Comparison of ENCODE assay signal across 8 mouse cellular contexts in genomic region chr7:4521231-4522003, GRCm38 (mm10). TPM values are rescaled to one million over a fixed set of nuclear protein-coding genes. Genes with fewer than 3 reads are reported as not detected.
DNase-seq lines count a peak whose midpoint lies in the region; ATAC-seq lines count a peak whose summit lies in the region.

No protein-coding gene starts in this region.

- peak overlapping the region; percentile 18; the same call in 1 of the 2 replicates for H3K9ac ChIP-seq in kidney, embryonic 14.5 days (ENCODE audit: low read depth, low read length)
- H3K9ac ChIP-seq in forebrain, embryonic 15.5 days (replicated peaks): no peak overlapping the region
- 0 out of 2 replicates have a peak overlapping the region, but pooled peaks have one; percentile 22 for H3K9ac ChIP-seq in stomach, embryonic 15.5 days

- DNase-seq in kidney, postnatal 36 days: no peak
- peak; percentile 62 for DNase-seq in limb, embryonic 10.5 days (ENCODE audit: low spot score)
- no peak for DNase-seq in ovary, postnatal 14 days (ENCODE audit: low spot score)
- DNase-seq in cerebellum, postnatal 4 days (ENCODE audit: low spot score in 2 of 2): no peak
- DNase-seq in spleen, postnatal 36 days (ENCODE audit: low spot score in 2 of 2): no peak

- peak overlapping the region; percentile 51 for H3K4me2 ChIP-seq in kidney, embryonic 14.5 days (replicated peaks; ENCODE audit: low read depth, low read length)
- H3K4me2 ChIP-seq in forebrain, embryonic 15.5 days (replicated peaks): peak overlapping the region; percentile 45
- peak overlapping the region; percentile 48 for H3K4me2 ChIP-seq in stomach, embryonic 15.5 days

- no peaks in the 10 kb centered on the region for H3K36me3 ChIP-seq in kidney, embryonic 14.5 days (ENCODE audit: control insufficient read depth, insufficient read depth, low read length)
- no peaks in the 10 kb centered on the region for H3K36me3 ChIP-seq in forebrain, embryonic 15.5 days
- H3K36me3 ChIP-seq in limb, embryonic 10.5 days: no peaks in the 10 kb centered on the region
- H3K36me3 ChIP-seq in stomach, embryonic 15.5 days: no peaks in the 10 kb centered on the region

- peak overlapping the region; percentile 25; the same call in 1 of the 2 replicates for H3K4me3 ChIP-seq in kidney, embryonic 14.5 days (ENCODE audit: low read length)
- H3K4me3 ChIP-seq in forebrain, embryonic 15.5 days: peak overlapping the region; percentile 24
- H3K4me3 ChIP-seq in limb, embryonic 10.5 days: peak overlapping the region; percentile 39
- H3K4me3 ChIP-seq in stomach, embryonic 15.5 days (replicated peaks): peak overlapping the region; percentile 21

- ATAC-seq in kidney, embryonic 14.5 days (ENCODE audit: low FRiP score, low TSS enrichment): 0 out of 2 replicates have a peak, but pooled peaks have one; percentile 13
- no peak for ATAC-seq in forebrain, embryonic 15.5 days (replicated peaks)
- no peak for ATAC-seq in stomach, embryonic 15.5 days (ENCODE audit: insufficient read depth, low FRiP score, low read depth)

- H3K27ac ChIP-seq in kidney, embryonic 14.5 days (ENCODE audit: low read depth, low read length): no peak overlapping the region
- no peak overlapping the region for H3K27ac ChIP-seq in forebrain, embryonic 15.5 days (replicated peaks)
- no peak overlapping the region for H3K27ac ChIP-seq in limb, embryonic 10.5 days
- no peak overlapping the region for H3K27ac ChIP-seq in stomach, embryonic 15.5 days

- WGBS in kidney, embryonic 14.5 days: 32% methylated on average over 31 of the region's 32 CpGs
- 34% methylated on average over 32 of the region's 32 CpGs for WGBS in forebrain, embryonic 15.5 days
- 26% methylated on average over 32 of the region's 32 CpGs for WGBS in limb, embryonic 10.5 days
- 30% methylated on average over 32 of the region's 32 CpGs for WGBS in stomach, embryonic 15.5 days

- H3K4me1 ChIP-seq in kidney, embryonic 14.5 days (ENCODE audit: control insufficient read depth, insufficient read depth, low read length): peaks cover 18% of the 10 kb centered on the region
- peaks cover 13% of the 10 kb centered on the region for H3K4me1 ChIP-seq in forebrain, embryonic 15.5 days
- peaks cover 19% of the 10 kb centered on the region for H3K4me1 ChIP-seq in limb, embryonic 10.5 days
- peaks cover 5% of the 10 kb centered on the region; the same call in 1 of the 2 replicates for H3K4me1 ChIP-seq in stomach, embryonic 15.5 days

- H3K27me3 ChIP-seq in kidney, embryonic 14.5 days (ENCODE audit: control insufficient read depth, insufficient read depth, low read length): no peaks in the 10 kb centered on the region; the same call in 1 of the 2 replicates
- H3K27me3 ChIP-seq in forebrain, embryonic 15.5 days: no peaks in the 10 kb centered on the region
- peaks cover 43% of the 10 kb centered on the region for H3K27me3 ChIP-seq in limb, embryonic 10.5 days (ENCODE audit: low read depth, poor library complexity, severe bottlenecking)
- H3K27me3 ChIP-seq in stomach, embryonic 15.5 days (replicated peaks): no peaks in the 10 kb centered on the region

- H3K9me3 ChIP-seq in kidney, embryonic 14.5 days (ENCODE audit: control insufficient read depth, low read length): no peaks in the 10 kb centered on the region
- H3K9me3 ChIP-seq in forebrain, embryonic 15.5 days: no peaks in the 10 kb centered on the region
- H3K9me3 ChIP-seq in limb, embryonic 10.5 days (replicated peaks): no peaks in the 10 kb centered on the region
- no peaks in the 10 kb centered on the region for H3K9me3 ChIP-seq in stomach, embryonic 15.5 days

RNA-seq across cellular contexts. Expression of gene Tnni3, which starts 2.6 kb away (rescaled TPM):
- 4.9 and 8.1 TPM in 2 replicates for polyA plus RNA-seq in kidney, embryonic 14.5 days (2014; fragmentation: Nextera tagmentation; extraction: Ambion mirVana)
- 1.8 and 1.9 TPM in 2 replicates for polyA plus RNA-seq in forebrain, embryonic 15.5 days (2015; fragmentation: Nextera tagmentation; extraction: Ambion mirVana)
- polyA plus RNA-seq in limb, embryonic 10.5 days (2016; fragmentation: Nextera tagmentation; extraction: Ambion mirVana): 2.6 and 3.1 TPM in 2 replicates
- 5.4 and 6.4 TPM in 2 replicates for polyA plus RNA-seq in stomach, embryonic 15.5 days (2015; fragmentation: Nextera tagmentation; extraction: Ambion mirVana)

RNA-seq across cellular contexts. Expression of gene Tnnt1, which starts 5.2 kb away (rescaled TPM):
- polyA plus RNA-seq in kidney, embryonic 14.5 days (2014; fragmentation: Nextera tagmentation; extraction: Ambion mirVana): 13.4 and 20.6 TPM in 2 replicates
- 2.5 and 2.6 TPM in 2 replicates for polyA plus RNA-seq in forebrain, embryonic 15.5 days (2015; fragmentation: Nextera tagmentation; extraction: Ambion mirVana)
- 4.1 and 15.3 TPM in 2 replicates for polyA plus RNA-seq in limb, embryonic 10.5 days (2016; fragmentation: Nextera tagmentation; extraction: Ambion mirVana)
- 25.5 and 33.1 TPM in 2 replicates for polyA plus RNA-seq in stomach, embryonic 15.5 days (2015; fragmentation: Nextera tagmentation; extraction: Ambion mirVana)

RNA-seq across cellular contexts. Expression of gene Dnaaf3, which starts 10.8 kb away (rescaled TPM):
- 1.3 and 2.4 TPM in 2 replicates for polyA plus RNA-seq in kidney, embryonic 14.5 days (2014; fragmentation: Nextera tagmentation; extraction: Ambion mirVana)
- 1.6 and 1.7 TPM in 2 replicates for polyA plus RNA-seq in forebrain, embryonic 15.5 days (2015; fragmentation: Nextera tagmentation; extraction: Ambion mirVana)
- polyA plus RNA-seq in limb, embryonic 10.5 days (2016; fragmentation: Nextera tagmentation; extraction: Ambion mirVana): 2.1 and 4.2 TPM in 2 replicates
- polyA plus RNA-seq in stomach, embryonic 15.5 days (2015; fragmentation: Nextera tagmentation; extraction: Ambion mirVana): 1.3 and 1.7 TPM in 2 replicates

RNA-seq across cellular contexts. Expression of gene Ppp1r12c, which starts 19.9 kb away (rescaled TPM):
- polyA plus RNA-seq in kidney, embryonic 14.5 days (2014; fragmentation: Nextera tagmentation; extraction: Ambion mirVana): 50.8 and 51.2 TPM in 2 replicates
- 48.4 and 50.3 TPM in 2 replicates for polyA plus RNA-seq in forebrain, embryonic 15.5 days (2015; fragmentation: Nextera tagmentation; extraction: Ambion mirVana)
- 36.8 and 42.1 TPM in 2 replicates for polyA plus RNA-seq in limb, embryonic 10.5 days (2016; fragmentation: Nextera tagmentation; extraction: Ambion mirVana)
- 51.7 and 53.6 TPM in 2 replicates for polyA plus RNA-seq in stomach, embryonic 15.5 days (2015; fragmentation: Nextera tagmentation; extraction: Ambion mirVana)

RNA-seq across cellular contexts. Expression of gene Syt5, which starts 25.9 kb away (rescaled TPM):
- 5.3 and 5.5 TPM in 2 replicates for polyA plus RNA-seq in kidney, embryonic 14.5 days (2014; fragmentation: Nextera tagmentation; extraction: Ambion mirVana)
- 158 and 164 TPM in 2 replicates for polyA plus RNA-seq in forebrain, embryonic 15.5 days (2015; fragmentation: Nextera tagmentation; extraction: Ambion mirVana)
- polyA plus RNA-seq in limb, embryonic 10.5 days (2016; fragmentation: Nextera tagmentation; extraction: Ambion mirVana): 1.1 and 2.8 TPM in 2 replicates
- 7.4 and 7.9 TPM in 2 replicates for polyA plus RNA-seq in stomach, embryonic 15.5 days (2015; fragmentation: Nextera tagmentation; extraction: Ambion mirVana)
